Mouse (Mus musculus) mouse embryonic stem cell (cell line): ENCODE measurements around the gene Smg9.

Source experiments
- in situ Hi-C, 2 experiments: fragments of 300-500 bp; cut with MboI; formaldehyde crosslinking; loops; 1 replicate in 1 of 2; 3 replicates in 1 of 2; pipeline ENCODE4 v1.14.3; 2019 to 2020; ENCODE audit warnings: low sequenced_read_pairs in 2 of 2, low pct_unique_long_range_greater_than_20kb in 1 of 2, mixed read lengths in 1 of 2; ENCODE audit not compliant: unreplicated experiment in 1 of 2

The Smg9 gene

GRCm38 (mm10) chr7:24459440-24459839, 60.0 kb downstream of the Smg9 start:
- in situ Hi-C loops: no loop called here

- in situ Hi-C loops: no loop called here
Observed at GRCm38 (mm10) chr7:24459843-24460242, 60.4 kb downstream of the Smg9 start.

- in situ Hi-C loops: no loop called here
Observed at GRCm38 (mm10) chr7:24461376-24462051, 62.1 kb downstream of the Smg9 start.

- in situ Hi-C loops: no loop called here
Observed at GRCm38 (mm10) chr7:24462388-24463319, 63.2 kb downstream of the Smg9 start, which contains the start of gene Plaur. Plaur (plus strand) TSS chr7:24462484.

GRCm38 (mm10) chr7:24466835-24467234, 67.4 kb downstream of the Smg9 start:
- in situ Hi-C loops: no loop called here

GRCm38 (mm10) chr7:24467886-24468285, 68.5 kb downstream of the Smg9 start:
- in situ Hi-C loops: no loop called here

- in situ Hi-C loops: no loop called here
Observed at GRCm38 (mm10) chr7:24469126-24469525, 69.7 kb downstream of the Smg9 start.

GRCm38 (mm10) chr7:24470356-24470755, 70.9 kb downstream of the Smg9 start:
- in situ Hi-C loops: loop anchor here in 1 of 2 experiments (5.0 kb wide), 1 partner anchor 33 kb away; no protein-coding TSS in a partner anchor
